In genomic region chr13:23446498-23446952, GRCm38 (mm10) we compare ENCODE assay signal across 8 mouse cellular contexts. TPM values are rescaled to one million over a fixed set of nuclear protein-coding genes. Genes with fewer than 3 reads are reported as not detected.
DNase-seq lines count a peak whose midpoint lies in the region; ATAC-seq lines count a peak whose summit lies in the region.

No protein-coding gene starts in this region.

- peaks cover 8% of the 10 kb centered on the region; the same call in 1 of the 2 replicates for H3K4me1 ChIP-seq in hindbrain, embryonic 12.5 days

- peak overlapping the region; percentile 61 for H3K4me3 ChIP-seq in hindbrain, embryonic 12.5 days

- no peaks in the 10 kb centered on the region for H3K27me3 ChIP-seq in hindbrain, embryonic 12.5 days

- ATAC-seq in hindbrain, embryonic 12.5 days (ENCODE audit: low FRiP score): peak; percentile 72

- WGBS in hindbrain, embryonic 12.5 days: under 1% methylated on average over 16 of the region's 16 CpGs

- H3K36me3 ChIP-seq in hindbrain, embryonic 12.5 days: no peaks in the 10 kb centered on the region

- H3K4me2 ChIP-seq in hindbrain, embryonic 12.5 days (replicated peaks): peak overlapping the region; percentile 71

- H3K27ac ChIP-seq in hindbrain, embryonic 12.5 days: peak overlapping the region; percentile 80

- no peaks in the 10 kb centered on the region for H3K9me3 ChIP-seq in hindbrain, embryonic 12.5 days (replicated peaks)

- H3K9ac ChIP-seq in hindbrain, embryonic 12.5 days: peak overlapping the region; percentile 49; the same call in 1 of the 2 replicates

- peak; percentile 89 for DNase-seq in NIH3T3 (ENCODE audit: low read depth)
- peak; percentile 93 to 95 for DNase-seq in cerebellum, postnatal 14 days
- DNase-seq in frontal cortex, postnatal 14 days (ENCODE audit: low spot score in 2 of 2): peak; percentile 64 to 86
- DNase-seq in layer of hippocampus, postnatal 14 days (ENCODE audit: low spot score in 2 of 2): peak; percentile 88 to 94
- DNase-seq in lung, postnatal 10 days: peak; percentile 87
- peak; percentile 74 for DNase-seq in ovary, postnatal 36 days (ENCODE audit: low spot score)
- peak; percentile 82 for DNase-seq in thymus, postnatal 14 days

RNA-seq across cellular contexts. Expression of gene Btn1a1, which starts 19.2 kb away (rescaled TPM):
- 0.12 TPM in 1 of 2 replicates, not detected in the other for polyA plus RNA-seq in hindbrain, embryonic 12.5 days (2016; fragmentation: Nextera tagmentation; extraction: Ambion mirVana)
- not detected for total RNA-seq in layer of hippocampus, postnatal 14 days (2021)

RNA-seq across cellular contexts. Expression of gene Abt1, which starts 22.9 kb away (rescaled TPM):
- 11.6 and 12.0 TPM in 2 replicates for polyA plus RNA-seq in hindbrain, embryonic 12.5 days (2016; fragmentation: Nextera tagmentation; extraction: Ambion mirVana)
- total RNA-seq in layer of hippocampus, postnatal 14 days (2021): 1 to 10 TPM; 7.0 TPM

RNA-seq across cellular contexts. Expression of gene Btn2a2, which starts 42.1 kb away (rescaled TPM):
- 0.34 and 0.43 TPM in 2 replicates for polyA plus RNA-seq in hindbrain, embryonic 12.5 days (2016; fragmentation: Nextera tagmentation; extraction: Ambion mirVana)
- 1 to 10 TPM in 1 of 2 experiments, under 1 TPM in 1; 0.58 to 1.0 TPM for total RNA-seq in layer of hippocampus, postnatal 14 days (2021)

Comparison
In these comparisons a context has a peak if more than half of its experiments do, and no peak if none do; other contexts are left out.
1. Peak in every context shown above with its lines: DNase-seq, ATAC-seq, H3K4me3 ChIP-seq and H3K27ac ChIP-seq.